Mouse (Mus musculus) forebrain, embryonic 12.5 days (tissue): ENCODE measurements around the gene Zfp385c. TPM values are rescaled to one million over a fixed set of nuclear protein-coding genes. Genes with fewer than 3 reads are reported as not detected.

Experiments used
- ATAC-seq: fragments of 200-750 bp; cut with Nextera tagmentation; 2 replicates; pipeline ENCODE4 v1.8.0; 2017; ENCODE audit warnings: moderate TSS enrichment; ENCODE audit not compliant: low FRiP score
- H3K27ac ChIP-seq: fragments of 300-500 bp; sonication (generic); 2 replicates; pipeline ENCODE4 v1.5.1; 2016; ENCODE audit warnings: mild to moderate bottlenecking
- H3K27me3 ChIP-seq: fragments of 300-500 bp; sonication (generic); 2 replicates; pipeline ENCODE4 v1.6.1; 2016; ENCODE audit warnings: mild to moderate bottlenecking
- H3K36me3 ChIP-seq: fragments of 300-500 bp; sonication (generic); replicated peaks from 2 replicates; pipeline ENCODE4 v1.6.1; 2016; ENCODE audit warnings: mild to moderate bottlenecking
- H3K4me1 ChIP-seq: fragments of 300-500 bp; sonication (generic); 2 replicates; pipeline ENCODE4 v1.6.1; 2016
- H3K4me2 ChIP-seq: fragments of 300-500 bp; sonication (generic); 2 replicates; pipeline ENCODE4 v1.6.1; 2016; ENCODE audit warnings: mild to moderate bottlenecking, moderate library complexity
- H3K4me3 ChIP-seq: fragments of 300-500 bp; sonication (generic); replicated peaks from 2 replicates; pipeline ENCODE4 v1.5.1; 2016; ENCODE audit warnings: mild to moderate bottlenecking
- H3K9ac ChIP-seq: fragments of 300-500 bp; sonication (generic); 2 replicates; pipeline ENCODE4 v1.6.1; 2016; ENCODE audit warnings: mild to moderate bottlenecking
- H3K9me3 ChIP-seq: fragments of 300-500 bp; sonication (generic); 2 replicates; pipeline ENCODE4 v1.6.1; 2016
- WGBS: fragments of 180-500 bp; shearing (Covaris S2); methylation state at CpG from one replicate; pipeline ENCODE4 v1.1.7; 2016; 5-methylcytosine and 5-hydroxymethylcytosine counted together
- polyA plus RNA-seq: library from polyadenylated mRNA; unstranded; fragments of >200 nt; fragmentation: Nextera tagmentation; extraction: Ambion mirVana; gene quantifications from 2 replicates; pipeline ENCODE4 v1.2.1, GENCODE M21; 2016

Gene Zfp385c
- polyA plus RNA-seq, 1 experiment from 2014 or later = 0.61 TPM

DNA sequence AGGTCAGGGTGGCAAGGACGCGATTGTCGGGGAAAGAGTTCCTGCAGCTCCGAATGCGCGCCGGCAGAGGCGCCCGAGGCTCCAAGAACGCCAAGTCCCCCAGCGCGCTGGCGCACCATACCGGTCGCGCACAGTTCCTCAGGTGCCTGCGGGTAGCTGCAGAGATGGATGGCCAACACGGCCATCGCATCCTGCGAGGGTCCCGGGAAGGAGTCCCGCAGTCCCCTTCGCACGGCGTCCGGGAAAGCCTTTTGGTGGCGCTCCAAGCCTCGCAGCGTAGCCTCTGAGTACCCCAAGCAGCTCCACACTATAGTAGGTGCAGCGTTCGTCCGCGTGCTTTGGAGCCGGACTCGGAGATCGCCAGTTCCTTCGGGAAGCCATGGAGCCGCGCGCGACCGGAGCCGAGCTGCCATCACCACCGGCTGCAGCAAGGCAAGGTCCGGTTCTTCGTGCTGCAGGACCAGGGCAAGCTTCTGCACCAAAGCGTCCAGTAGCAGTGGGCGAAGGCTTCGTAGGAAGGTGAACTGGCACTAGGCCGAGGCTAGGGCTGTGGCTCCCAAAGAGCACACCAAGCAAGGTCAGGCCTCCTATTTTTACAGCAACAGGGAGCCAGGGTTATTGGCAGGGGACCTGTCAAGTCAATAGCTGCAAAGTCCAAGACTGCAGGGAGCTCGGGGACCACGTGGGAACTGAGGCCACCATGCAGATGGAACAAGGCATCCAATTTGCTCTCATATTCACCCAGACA, 51.9 kb downstream of the Zfp385c start:
- peaks cover 44% of the 10 kb centered on the region for H3K27me3 ChIP-seq

DNA sequence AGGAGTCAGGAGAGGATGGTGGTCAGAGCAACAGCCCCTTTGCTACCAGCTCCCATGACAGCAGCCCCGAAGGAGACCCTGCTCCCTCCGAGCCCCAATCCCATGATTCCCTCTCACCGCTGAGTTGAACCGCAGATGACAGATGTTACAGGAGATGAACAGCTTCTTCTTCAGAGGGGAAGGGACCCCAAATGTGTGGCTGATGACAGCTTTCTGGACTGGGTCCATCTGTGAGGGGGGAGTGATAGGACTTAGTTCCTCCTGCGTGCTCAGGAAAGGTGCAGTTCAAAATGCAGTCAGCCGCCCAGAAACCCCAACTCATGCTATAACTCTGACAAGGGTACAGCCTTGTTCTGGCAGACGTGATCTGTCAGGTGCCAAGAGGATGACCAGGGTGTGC, 57.7 kb downstream of the Zfp385c start:
- H3K27me3 ChIP-seq = peaks cover 21% of the 10 kb centered on the region
- WGBS = 81% methylated on average over 7 of the region's 7 CpGs

More for the DNA sequence above, 51.9 kb downstream of the Zfp385c start:
- WGBS = 7% methylated on average over 52 of the region's 52 CpGs
- Histone ChIP-seq H3K27ac (no peak overlapping the region), H3K4me1 (peaks cover 9% of the 10 kb centered on the region), H3K9me3 (no peaks in the 10 kb centered on the region), H3K36me3 (no peaks in the 10 kb centered on the region), H3K4me2 (peak overlapping the region; percentile 67), H3K4me3 (peak overlapping the region; percentile 39), H3K9ac (peak overlapping the region; percentile 45; the same call in 1 of the 2 replicates)
- peak; percentile 46; the same call in 1 of the 2 replicates for ATAC-seq

DNA sequence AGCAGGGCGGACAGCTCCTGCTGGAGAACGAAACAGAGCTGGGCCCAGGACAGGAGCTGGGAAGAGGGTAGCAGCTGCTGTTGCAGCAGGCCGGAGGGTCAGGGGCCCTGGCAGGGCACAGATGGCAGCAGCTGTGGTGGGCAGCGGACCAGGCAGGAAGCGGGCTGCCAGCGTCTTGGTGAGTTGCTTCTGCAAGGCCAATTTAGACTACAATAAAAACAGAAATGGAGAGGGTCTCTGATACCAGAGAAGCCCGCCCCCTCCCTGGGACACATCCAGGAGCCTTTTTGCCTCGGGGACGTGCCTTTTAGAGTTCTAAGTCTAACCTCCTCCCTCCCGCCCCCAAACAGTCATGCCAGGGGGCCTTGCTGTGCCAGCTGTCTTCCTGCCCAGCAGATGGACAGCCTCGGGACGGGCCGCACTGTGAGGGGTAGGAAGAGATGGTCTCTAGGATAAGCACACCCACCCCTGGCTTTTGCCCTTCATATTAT, 63.3 kb downstream of the Zfp385c start:
- Histone ChIP-seq H3K9ac (no peak overlapping the region), H3K27me3 (no peaks in the 10 kb centered on the region), H3K27ac (no peak overlapping the region; the same call in 1 of the 2 replicates), H3K9me3 (no peaks in the 10 kb centered on the region), H3K36me3 (peaks cover 30% of the 10 kb centered on the region), H3K4me2 (no peak overlapping the region), H3K4me1 (peaks cover 21% of the 10 kb centered on the region), H3K4me3 (no peak overlapping the region)
- WGBS = 63% methylated on average over 13 of the region's 13 CpGs
- no peak for ATAC-seq

More for the DNA sequence above, 57.7 kb downstream of the Zfp385c start:
- Histone ChIP-seq H3K9ac (no peak overlapping the region), H3K4me2 (no peak overlapping the region), H3K4me1 (no peaks in the 10 kb centered on the region), H3K36me3 (no peaks in the 10 kb centered on the region), H3K4me3 (no peak overlapping the region), H3K27ac (no peak overlapping the region), H3K9me3 (no peaks in the 10 kb centered on the region)
- ATAC-seq = no peak

DNA sequence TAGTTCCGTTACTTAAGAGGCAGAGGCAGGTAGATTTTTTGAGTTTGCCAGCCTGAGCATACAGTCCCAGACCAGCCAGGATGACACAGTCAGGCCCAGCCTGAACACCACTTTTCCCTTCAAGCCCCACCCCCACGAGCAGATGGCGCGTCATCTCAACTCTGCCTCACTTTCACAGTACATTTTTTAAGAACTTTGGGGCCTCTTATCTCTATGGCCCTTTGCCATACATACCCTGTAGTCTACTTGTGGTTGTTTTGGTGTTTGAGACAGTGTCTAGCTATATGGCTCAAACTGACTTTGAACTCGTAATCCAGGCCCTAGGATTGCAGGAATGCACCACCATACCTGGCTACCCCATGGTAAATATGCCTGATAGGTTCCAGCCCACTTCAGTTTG, 64.2 kb downstream of the Zfp385c start:
- Histone ChIP-seq H3K9ac (no peak overlapping the region), H3K4me1 (peaks cover 29% of the 10 kb centered on the region), H3K27me3 (no peaks in the 10 kb centered on the region), H3K4me3 (no peak overlapping the region), H3K36me3 (peaks cover 30% of the 10 kb centered on the region), H3K27ac (no peak overlapping the region), H3K9me3 (no peaks in the 10 kb centered on the region), H3K4me2 (no peak overlapping the region)
- 93% methylated on average over 5 of the region's 5 CpGs for WGBS
- ATAC-seq = no peak

DNA sequence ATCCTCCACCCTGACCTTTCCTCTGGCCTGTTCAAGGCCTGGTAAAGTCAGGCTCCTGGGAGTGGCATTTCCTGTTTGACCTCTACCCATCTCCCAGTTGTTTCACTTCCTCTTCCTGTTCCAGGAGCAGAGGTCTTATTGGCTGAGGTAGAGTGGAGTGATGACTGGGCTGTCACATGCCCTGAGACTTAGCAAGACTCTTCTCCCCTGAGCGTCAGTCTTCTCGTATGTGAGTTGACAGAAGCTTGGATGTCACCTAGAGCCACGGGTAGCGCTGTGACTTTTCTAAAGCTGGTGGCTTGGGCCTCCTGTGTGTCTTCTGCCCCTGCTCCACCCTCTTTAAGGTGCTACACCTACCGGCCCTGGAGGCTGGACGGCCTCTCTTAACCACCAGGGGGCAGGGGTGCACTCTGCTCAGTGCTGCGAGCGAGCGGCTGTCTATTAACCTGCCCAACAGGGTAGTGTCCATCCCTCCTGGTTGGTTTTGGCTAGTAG, 65.5 kb downstream of the Zfp385c start:
- Histone ChIP-seq H3K4me2 (no peak overlapping the region), H3K9ac (no peak overlapping the region), H3K9me3 (no peaks in the 10 kb centered on the region), H3K4me3 (no peak overlapping the region), H3K27ac (no peak overlapping the region), H3K36me3 (peaks cover 30% of the 10 kb centered on the region), H3K27me3 (no peaks in the 10 kb centered on the region), H3K4me1 (peaks cover 29% of the 10 kb centered on the region)
- 26% methylated on average over 9 of the region's 9 CpGs for WGBS
- ATAC-seq = no peak

DNA sequence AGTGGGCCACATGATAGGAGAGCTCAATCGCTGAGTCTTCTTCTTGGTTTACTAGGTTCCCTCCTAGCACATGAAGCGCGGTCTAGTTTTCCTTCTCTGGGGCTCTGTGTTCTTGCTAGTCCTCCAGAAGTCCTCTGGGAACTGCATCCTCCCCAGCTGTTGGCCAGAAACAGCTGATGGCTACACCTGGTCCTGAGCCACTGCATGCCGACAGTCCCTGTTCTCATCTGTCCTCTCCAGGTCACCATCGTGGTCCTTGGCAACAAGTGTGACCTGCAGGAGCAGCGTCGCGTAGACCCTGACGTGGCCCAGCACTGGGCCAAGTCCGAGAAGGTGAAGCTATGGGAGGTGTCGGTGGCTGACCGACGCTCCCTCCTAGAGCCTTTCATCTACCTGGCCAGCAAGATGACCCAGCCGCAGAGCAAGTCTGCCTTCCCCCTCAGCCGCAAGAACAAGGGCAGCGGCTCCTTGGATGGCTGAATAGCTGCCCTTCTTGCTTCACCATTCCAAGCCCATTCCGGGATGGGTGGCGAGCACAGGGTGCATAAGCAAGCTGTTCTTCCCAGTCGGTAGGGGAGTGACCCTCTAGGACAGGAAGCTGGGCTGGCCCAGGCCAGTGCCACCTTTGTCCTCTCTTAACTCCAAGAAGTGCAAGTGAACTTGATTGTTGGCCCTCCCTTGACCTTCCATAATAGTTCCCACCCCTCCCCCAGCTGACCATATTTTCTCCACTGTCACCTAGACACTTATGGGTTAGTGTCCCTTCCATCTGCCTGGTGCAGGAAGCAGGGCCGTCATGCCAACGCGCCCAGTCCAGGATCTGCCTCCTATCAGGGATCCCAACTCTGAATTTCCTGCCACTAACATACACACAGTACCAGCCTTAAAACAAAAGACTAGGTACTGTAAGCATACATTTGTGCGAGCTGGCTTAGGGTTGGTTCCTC, 66.2 kb downstream of the Zfp385c start:
- H3K36me3 ChIP-seq = peaks cover 30% of the 10 kb centered on the region
- WGBS = 92% methylated on average over 23 of the region's 23 CpGs
- no peak overlapping the region for H3K4me3 ChIP-seq
- H3K9ac ChIP-seq = no peak overlapping the region
- peaks cover 29% of the 10 kb centered on the region for H3K4me1 ChIP-seq
- no peak overlapping the region for H3K27ac ChIP-seq
- no peak overlapping the region for H3K4me2 ChIP-seq
- no peaks in the 10 kb centered on the region for H3K27me3 ChIP-seq
- no peaks in the 10 kb centered on the region for H3K9me3 ChIP-seq
- ATAC-seq = no peak

DNA sequence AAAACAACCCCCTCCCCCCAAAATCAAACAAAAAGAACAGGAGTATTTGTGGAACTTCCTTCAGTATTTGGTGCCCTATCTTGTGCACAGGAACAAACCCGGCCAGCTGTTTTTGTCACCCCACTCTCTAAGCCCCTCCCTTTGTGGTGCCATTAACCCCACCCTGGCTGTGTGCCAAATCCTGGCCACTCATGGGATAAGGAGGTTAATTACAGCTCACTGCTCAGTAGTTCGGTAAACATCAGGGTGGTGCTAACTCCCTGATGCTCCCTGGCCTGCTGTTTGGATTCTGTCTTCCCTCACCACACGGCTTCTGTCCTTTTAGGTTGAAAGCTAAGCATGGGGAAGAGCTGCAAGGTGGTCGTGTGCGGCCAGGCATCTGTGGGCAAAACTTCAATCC, 68.4 kb downstream of the Zfp385c start:
- peak overlapping the region; percentile 80 for H3K9ac ChIP-seq
- H3K9me3 ChIP-seq = no peaks in the 10 kb centered on the region
- no peak overlapping the region for H3K27ac ChIP-seq
- 58% methylated on average over 5 of the region's 5 CpGs for WGBS
- H3K4me3 ChIP-seq = peak overlapping the region; percentile 70
- no peaks in the 10 kb centered on the region for H3K27me3 ChIP-seq
- H3K4me1 ChIP-seq = peaks cover 31% of the 10 kb centered on the region
- peaks cover 30% of the 10 kb centered on the region for H3K36me3 ChIP-seq
- no peak for ATAC-seq
- peak overlapping the region; percentile 72 for H3K4me2 ChIP-seq

DNA sequence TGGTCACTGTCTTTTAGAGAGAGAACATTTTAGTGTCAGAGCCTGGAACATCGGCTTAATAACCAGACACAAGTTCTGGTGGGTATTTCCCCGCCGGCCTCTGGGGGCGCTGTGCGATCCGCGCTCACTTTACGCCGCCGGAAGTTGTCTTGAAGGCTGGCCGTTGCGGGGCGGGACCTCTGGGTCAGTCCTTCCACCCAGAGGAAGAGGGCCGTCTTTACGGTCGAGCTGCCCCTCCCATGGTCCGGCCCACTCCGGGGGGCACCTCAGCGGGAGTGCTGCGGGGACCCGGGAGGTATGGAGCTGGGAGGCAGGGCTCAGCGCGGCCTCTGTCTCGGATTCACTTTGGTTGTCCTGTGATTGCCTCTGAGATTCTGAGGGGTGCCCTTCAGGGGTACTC, 69.5 kb downstream of the Zfp385c start:
- Histone ChIP-seq H3K4me1 (peaks cover 33% of the 10 kb centered on the region), H3K4me2 (peak overlapping the region; percentile 72), H3K9ac (peak overlapping the region; percentile 80), H3K27ac (peak overlapping the region; percentile 72), H3K36me3 (peaks cover 30% of the 10 kb centered on the region), H3K4me3 (peak overlapping the region; percentile 70), H3K27me3 (no peaks in the 10 kb centered on the region), H3K9me3 (no peaks in the 10 kb centered on the region)
- peak; percentile 70 for ATAC-seq
- under 1% methylated on average over 24 of the region's 24 CpGs for WGBS

DNA sequence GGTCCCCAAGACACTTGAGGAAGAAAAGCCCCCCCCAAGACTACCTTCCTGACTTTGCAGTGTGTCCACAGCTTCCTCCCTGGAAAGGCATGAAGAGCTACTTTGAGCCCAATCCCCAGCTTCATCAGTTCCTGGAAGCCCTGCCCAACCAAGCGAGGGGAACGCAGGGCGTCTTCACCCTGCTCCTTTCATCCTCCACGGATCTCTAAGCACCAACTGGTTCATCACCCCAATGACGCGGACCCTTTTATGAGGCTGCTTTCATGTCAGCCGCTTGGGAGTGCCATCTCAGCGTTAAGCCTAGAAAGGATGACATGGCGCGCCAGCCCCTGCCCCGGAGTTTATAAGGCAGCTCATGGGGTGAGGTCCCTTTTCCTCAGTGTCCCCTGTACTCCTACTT, 72.3 kb downstream of the Zfp385c start, which contains the start of gene Dnajc7:
Dnajc7 (minus strand) TSS at position 187 of the 400 bp plus-strand sequence.
- 4% methylated on average over 11 of the region's 11 CpGs for WGBS

DNA sequence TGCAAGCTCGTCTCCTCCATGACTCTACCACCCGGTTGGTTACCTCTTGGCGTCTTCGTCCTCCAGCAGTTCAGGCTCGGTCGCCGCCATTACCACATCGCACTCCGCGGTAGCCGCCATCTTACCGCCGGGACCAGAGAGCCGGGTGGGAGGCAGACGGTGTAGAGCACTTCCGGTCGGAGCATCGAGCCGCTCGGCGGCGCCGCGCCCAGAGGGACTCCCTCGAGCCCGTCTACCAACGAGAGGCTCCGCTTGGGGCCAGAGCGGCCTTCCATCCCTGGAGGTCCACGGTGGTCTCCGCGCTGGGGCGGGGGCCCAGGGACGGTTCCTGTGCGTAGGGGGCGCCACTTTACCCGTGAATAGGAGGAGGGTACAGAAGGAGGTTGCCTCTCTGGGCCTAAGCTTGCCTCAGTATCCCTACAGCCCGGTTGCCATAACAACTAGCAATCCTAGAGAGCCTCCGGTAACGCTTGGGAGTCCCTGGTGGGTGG, 72.7 kb downstream of the Zfp385c start:
- peak overlapping the region; percentile 94 for H3K4me3 ChIP-seq
- H3K4me1 ChIP-seq = peaks cover 36% of the 10 kb centered on the region
- peak overlapping the region; percentile 93 for H3K9ac ChIP-seq
- no peaks in the 10 kb centered on the region for H3K9me3 ChIP-seq
- no peaks in the 10 kb centered on the region; the same call in 1 of the 2 replicates for H3K36me3 ChIP-seq
- ATAC-seq = peak; percentile 96
- no peaks in the 10 kb centered on the region for H3K27me3 ChIP-seq
- peak overlapping the region; percentile 92 for H3K27ac ChIP-seq
- under 1% methylated on average over 38 of the region's 40 CpGs for WGBS
- H3K4me2 ChIP-seq = peak overlapping the region; percentile 78

More for the DNA sequence above, 72.3 kb downstream of the Zfp385c start, which contains the start of gene Dnajc7:
- peaks cover 37% of the 10 kb centered on the region for H3K4me1 ChIP-seq
- H3K4me2 ChIP-seq = peak within 1 kb of the TSS; percentile 78
- no peak for ATAC-seq
- peak within 1 kb of the TSS; percentile 93 for H3K9ac ChIP-seq
- peaks cover 4% of the 10 kb centered on the region for H3K36me3 ChIP-seq
- no peaks in the 10 kb centered on the region for H3K27me3 ChIP-seq
- no peaks in the 10 kb centered on the region for H3K9me3 ChIP-seq
- H3K27ac ChIP-seq = peak within 1 kb of the TSS; percentile 92
- peak within 1 kb of the TSS; percentile 94 for H3K4me3 ChIP-seq

DNA sequence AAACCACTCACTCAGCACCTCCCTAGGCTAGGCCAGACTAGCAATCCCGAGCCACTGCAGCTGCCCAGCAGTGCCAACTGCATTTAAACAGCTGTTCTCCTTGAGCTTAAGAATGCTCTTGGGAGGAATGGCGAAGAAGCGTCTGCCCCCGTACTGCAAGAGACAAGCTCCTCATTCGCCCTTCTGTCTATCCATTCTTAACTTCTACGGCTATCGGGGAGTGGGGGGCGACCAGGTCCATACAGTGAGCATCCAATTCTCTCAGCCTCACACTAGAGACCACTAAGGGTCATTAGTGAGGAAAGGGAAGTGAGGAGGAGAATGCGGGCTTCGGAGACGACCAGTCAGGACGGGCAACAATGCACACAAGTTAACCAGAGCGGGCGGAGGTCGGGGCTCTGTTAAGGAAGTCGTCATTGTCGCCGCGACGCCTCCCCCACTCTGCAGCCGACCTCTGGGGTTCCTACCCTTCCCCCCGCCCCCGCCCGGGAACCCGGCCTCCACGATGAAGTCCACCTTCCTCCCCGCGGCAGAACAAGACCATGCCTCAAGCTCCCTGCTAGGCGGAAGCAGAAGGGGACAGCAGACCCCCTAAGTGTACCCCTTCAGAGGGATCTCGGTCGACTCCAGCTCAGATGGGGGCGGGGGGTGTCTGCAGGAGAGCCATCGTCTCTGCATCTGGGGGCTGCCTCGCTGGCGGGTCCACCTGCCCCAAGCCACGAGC, 73.3 kb downstream of the Zfp385c start, which contains the start of gene Nkiras2:
Nkiras2 (plus strand) TSS at position 484 of the 724 bp plus-strand sequence.
- Histone ChIP-seq H3K4me3 (peak within 1 kb of the TSS; percentile 94), H3K27me3 (no peaks in the 10 kb centered on the region), H3K9me3 (no peaks in the 10 kb centered on the region), H3K9ac (peak within 1 kb of the TSS; percentile 93), H3K4me1 (peaks cover 30% of the 10 kb centered on the region), H3K27ac (peak within 1 kb of the TSS; percentile 92), H3K36me3 (no peaks in the 10 kb centered on the region), H3K4me2 (peak within 1 kb of the TSS; percentile 78)
- peak; percentile 61 for ATAC-seq
- 0% methylated on average over 36 of the region's 36 CpGs for WGBS
